Mouse (Mus musculus) thymus, postnatal 36 days (tissue): Measurements from ENCODE around the gene Obox5.
"Not testable (repeated sequence)": the region's sequence is repeated elsewhere in the genome, so short reads cannot be mapped to it uniquely, and the experiment has no call there.

Source experiments
- DNase-seq, 2 experiments: peaks; one replicate each; pipeline ENCODE4 v3.0.0; 2022; ENCODE audit warnings: mixed read lengths in 2 of 2

The Obox5 gene

DNA sequence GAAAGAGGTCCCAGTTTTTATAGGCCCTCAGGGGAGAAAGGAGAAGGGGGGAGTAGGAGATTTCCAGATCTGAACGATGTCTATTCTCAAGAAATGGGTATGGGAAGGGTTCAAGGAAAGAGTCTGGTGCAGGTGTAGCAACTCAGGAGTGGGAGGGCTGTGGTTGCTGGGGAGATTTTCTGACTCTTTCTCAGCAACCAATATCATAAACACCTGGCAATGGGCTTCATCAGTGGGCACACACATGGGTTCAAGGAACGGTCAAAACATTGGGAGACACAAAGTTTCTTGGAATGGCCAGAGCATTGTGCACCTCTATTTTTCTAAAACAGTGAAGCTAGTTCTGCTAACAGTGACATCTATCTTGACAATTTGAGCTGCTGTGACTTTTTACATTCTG lies at the start of gene Obox5:
Gene Obox5, plus strand, starts transcription at position 301 of the 400 bp plus-strand sequence.
- not testable (repeated sequence) for DNase-seq

DNA sequence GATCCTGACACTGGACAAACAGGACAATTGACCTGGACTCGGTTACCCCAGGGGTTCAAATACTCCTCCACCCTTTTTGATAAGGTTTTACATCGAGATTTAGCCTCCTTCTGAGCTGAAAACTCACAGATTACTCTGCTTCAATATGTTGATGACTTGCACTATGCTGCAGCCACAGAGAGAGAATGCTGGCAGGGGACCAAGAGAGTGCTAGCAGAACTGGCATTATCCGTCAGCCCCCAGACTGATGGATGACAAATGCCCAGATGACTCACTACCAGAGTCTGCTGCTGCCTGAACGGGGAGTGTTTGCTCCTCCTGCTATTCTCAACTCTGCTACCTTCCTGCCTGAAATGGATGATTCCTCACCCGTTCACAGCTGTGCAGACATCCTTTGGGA lies 635 bp upstream of the Obox5 start:
- not testable (repeated sequence) for DNase-seq
